Comparison of ENCODE assay signal across 8 mouse cellular contexts in the genomic region with DNA sequence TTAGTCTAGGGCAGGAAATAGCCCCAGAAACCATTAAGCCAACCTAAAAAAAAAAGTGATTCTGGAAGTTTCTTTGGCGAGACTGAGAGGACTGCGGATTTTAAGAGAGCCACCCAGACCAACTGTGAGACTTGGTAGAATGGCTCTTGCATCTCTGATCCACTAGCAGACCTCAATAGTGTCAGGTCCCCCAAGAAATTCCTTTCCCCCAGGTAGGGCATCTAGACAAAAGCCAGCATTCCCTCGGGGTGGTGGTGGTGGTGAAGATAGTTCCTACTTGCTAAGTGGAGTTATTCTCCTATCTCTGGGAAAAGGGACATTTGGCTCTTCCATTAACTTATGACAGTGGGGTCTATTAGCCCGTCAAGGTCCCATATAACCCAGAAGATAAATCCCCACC. TPM values are rescaled to one million over a fixed set of nuclear protein-coding genes. Genes with fewer than 3 reads are reported as not detected.
A peak's percentile ranks its signal among the peaks of the same experiment; 100 is the strongest.
DNase-seq lines count a peak whose midpoint lies in the region; ATAC-seq and TF ChIP-seq lines count a peak whose summit lies in the region.

No protein-coding gene starts in this region.

- 40% methylated on average over 4 of the region's 4 CpGs for WGBS in lung, adult 2 months
- WGBS in embryonic facial prominence, embryonic 14.5 days = 31% methylated on average over 4 of the region's 4 CpGs
- 35% methylated on average over 4 of the region's 4 CpGs for WGBS in limb, embryonic 10.5 days
- 28% methylated on average over 4 of the region's 4 CpGs for WGBS in neural tube, embryonic 14.5 days

- no peaks in the 10 kb centered on the region for H3K27me3 ChIP-seq in embryonic facial prominence, embryonic 14.5 days (replicated peaks; ENCODE audit: control insufficient read depth, insufficient read depth, low read length)
- no peaks in the 10 kb centered on the region for H3K27me3 ChIP-seq in limb, embryonic 10.5 days (ENCODE audit: low read depth, poor library complexity, severe bottlenecking)
- H3K27me3 ChIP-seq in neural tube, embryonic 14.5 days (ENCODE audit: control insufficient read depth, insufficient read depth, low read length) = no peaks in the 10 kb centered on the region

- no peak for TF ChIP-seq CTCF in lung, adult 2 months (IDR thresholded peaks at IDR 0.05; ENCODE audit: insufficient read depth, low read length)

- peak overlapping the region; percentile 49 for H3K4me3 ChIP-seq in lung, adult 2 months (replicated peaks; ENCODE audit: extremely low read depth, low read depth, low read length)
- H3K4me3 ChIP-seq in embryonic facial prominence, embryonic 14.5 days (ENCODE audit: low read depth, low read length) = peak overlapping the region; percentile 98
- H3K4me3 ChIP-seq in limb, embryonic 10.5 days = peak overlapping the region; percentile 99
- peak overlapping the region; percentile 98 for H3K4me3 ChIP-seq in neural tube, embryonic 14.5 days (ENCODE audit: low read depth, low read length)

- no peaks in the 10 kb centered on the region for H3K9me3 ChIP-seq in embryonic facial prominence, embryonic 14.5 days (ENCODE audit: control insufficient read depth, low read length)
- H3K9me3 ChIP-seq in limb, embryonic 10.5 days (replicated peaks) = no peaks in the 10 kb centered on the region
- H3K9me3 ChIP-seq in neural tube, embryonic 14.5 days (ENCODE audit: control insufficient read depth, low read length) = no peaks in the 10 kb centered on the region

- H3K4me1 ChIP-seq in lung, adult 2 months (ENCODE audit: control insufficient read depth, insufficient read depth, low read length) = peaks cover 11% of the 10 kb centered on the region
- peaks cover 17% of the 10 kb centered on the region for H3K4me1 ChIP-seq in embryonic facial prominence, embryonic 14.5 days (ENCODE audit: control insufficient read depth, insufficient read depth, low read length)
- peaks cover 49% of the 10 kb centered on the region for H3K4me1 ChIP-seq in limb, embryonic 10.5 days
- no peaks in the 10 kb centered on the region for H3K4me1 ChIP-seq in neural tube, embryonic 14.5 days (ENCODE audit: control insufficient read depth, insufficient read depth, low read length)

- peak; percentile 1; the same call in 1 of the 2 replicates for ATAC-seq in embryonic facial prominence, embryonic 14.5 days (ENCODE audit: low read depth)
- peak; percentile 4; the same call in 1 of the 2 replicates for ATAC-seq in neural tube, embryonic 14.5 days (ENCODE audit: low read depth)

- peak overlapping the region; percentile 73 for H3K4me2 ChIP-seq in embryonic facial prominence, embryonic 14.5 days (ENCODE audit: low read depth, low read length)
- H3K4me2 ChIP-seq in neural tube, embryonic 14.5 days (ENCODE audit: low read depth, low read length) = peak overlapping the region; percentile 70

- DNase-seq in lung, adult 2 months = no peak
- no peak for DNase-seq in lung, postnatal 14 days
- DNase-seq in embryonic facial prominence, embryonic 14.5 days (ENCODE audit: low spot score) = no peak
- peak; percentile 36 for DNase-seq in limb, embryonic 10.5 days (ENCODE audit: low spot score)
- DNase-seq in thymus, postnatal 14 days = no peak
- no peak for DNase-seq in adrenal gland, adult 8-10 months
- no peak for DNase-seq in thymus, postnatal 25 days

- H3K36me3 ChIP-seq in embryonic facial prominence, embryonic 14.5 days (ENCODE audit: control insufficient read depth, insufficient read depth, low read length) = no peaks in the 10 kb centered on the region
- H3K36me3 ChIP-seq in limb, embryonic 10.5 days = no peaks in the 10 kb centered on the region
- H3K36me3 ChIP-seq in neural tube, embryonic 14.5 days (ENCODE audit: control insufficient read depth, insufficient read depth, low read length) = no peaks in the 10 kb centered on the region

- H3K27ac ChIP-seq in embryonic facial prominence, embryonic 14.5 days (replicated peaks; ENCODE audit: low read depth, low read length) = peak overlapping the region; percentile 77; the same call in 1 of the 2 replicates
- peak overlapping the region; percentile 97 for H3K27ac ChIP-seq in limb, embryonic 10.5 days
- H3K27ac ChIP-seq in neural tube, embryonic 14.5 days (ENCODE audit: low read depth, low read length) = peak overlapping the region; percentile 82

- TF ChIP-seq POLR2A in lung, adult 2 months (IDR thresholded peaks at IDR 0.05; ENCODE audit: borderline replicate concordance, extremely low read depth, low read depth, low read length) = no peak

- peak overlapping the region; percentile 70 for H3K9ac ChIP-seq in embryonic facial prominence, embryonic 14.5 days (ENCODE audit: low read depth, low read length)
- H3K9ac ChIP-seq in neural tube, embryonic 14.5 days (replicated peaks; ENCODE audit: low read depth, low read length) = no peak overlapping the region

RNA-seq across cellular contexts. Expression of a gene that starts 0.8 kb away (rescaled TPM):
- 20.9 and 22.7 TPM in 2 replicates for polyA plus RNA-seq in lung, adult 2 months (2012; rRNA removed)
- polyA plus RNA-seq in embryonic facial prominence, embryonic 14.5 days (2014; fragmentation: Nextera tagmentation; extraction: Ambion mirVana) = 48.6 and 54.2 TPM in 2 replicates
- 32.9 and 34.2 TPM in 2 replicates for polyA plus RNA-seq in limb, embryonic 10.5 days (2016; fragmentation: Nextera tagmentation; extraction: Ambion mirVana)
- polyA plus RNA-seq in neural tube, embryonic 14.5 days (2014; fragmentation: Nextera tagmentation; extraction: Ambion mirVana) = 21.7 and 25.0 TPM in 2 replicates
- 10 to 100 TPM; 63.6 to 72.6 (median 67.7) TPM for total RNA-seq in adrenal gland, adult 8-10 months (2022)

RNA-seq across cellular contexts. Expression of a gene that starts 11.7 kb away (rescaled TPM):
- polyA plus RNA-seq in lung, adult 2 months (2012; rRNA removed) = 7.5 and 8.3 TPM in 2 replicates
- 20.0 and 23.3 TPM in 2 replicates for polyA plus RNA-seq in embryonic facial prominence, embryonic 14.5 days (2014; fragmentation: Nextera tagmentation; extraction: Ambion mirVana)
- 13.9 and 20.7 TPM in 2 replicates for polyA plus RNA-seq in limb, embryonic 10.5 days (2016; fragmentation: Nextera tagmentation; extraction: Ambion mirVana)
- polyA plus RNA-seq in neural tube, embryonic 14.5 days (2014; fragmentation: Nextera tagmentation; extraction: Ambion mirVana) = 90.3 and 130 TPM in 2 replicates
- 10 to 100 TPM; 12.4 to 30.5 (median 21.7) TPM for total RNA-seq in adrenal gland, adult 8-10 months (2022)

Comparison
In these comparisons a context has a peak if more than half of its experiments do, and no peak if none do; other contexts are left out.
1. H3K4me3 ChIP-seq: peak in every context shown above with its lines; median percentile 99 in limb, embryonic 10.5 days; 98 in embryonic facial prominence, embryonic 14.5 days; 98 in neural tube, embryonic 14.5 days; 49 in lung, adult 2 months.